Mouse (Mus musculus): ENCODE measurements at regions not wholly inside any gene's neighbourhood (a gene's known extent, or its start where the extent isn't known, plus 50 kb on each side); places are given as distances from the start of the nearest gene placed in this dataset.
A peak's percentile ranks its signal among the peaks of the same experiment; 100 is the strongest.

DNA sequence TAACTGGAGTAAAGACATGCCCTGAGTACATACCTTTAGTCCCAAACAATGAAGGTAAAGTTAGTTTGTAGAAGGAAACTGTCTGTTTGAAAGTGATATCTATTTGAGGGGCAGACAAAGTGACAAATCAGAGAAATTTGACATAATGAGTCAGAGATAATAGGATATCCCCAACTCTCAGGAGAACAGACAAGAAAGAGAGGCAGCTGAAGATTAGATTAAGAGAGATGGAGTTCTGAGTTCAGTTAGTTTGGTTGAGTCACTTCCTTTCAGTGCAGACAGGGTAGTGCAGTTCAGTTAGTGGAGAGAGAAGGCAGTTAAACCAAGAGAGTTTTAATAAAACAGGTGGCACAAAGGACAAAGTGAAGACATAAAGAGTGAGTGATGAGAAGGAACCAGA is 477.4 kb upstream of the Diaph2 start:
- no peak for DNase-seq
- Histone ChIP-seq H3K27ac (no peak overlapping the region), H3K4me3 (no peak overlapping the region)
- intact Hi-C loops (cut with DNase I): no loop called here
- no peak for TF ChIP-seq CTCF (IDR thresholded peaks at IDR 0.05)

DNA sequence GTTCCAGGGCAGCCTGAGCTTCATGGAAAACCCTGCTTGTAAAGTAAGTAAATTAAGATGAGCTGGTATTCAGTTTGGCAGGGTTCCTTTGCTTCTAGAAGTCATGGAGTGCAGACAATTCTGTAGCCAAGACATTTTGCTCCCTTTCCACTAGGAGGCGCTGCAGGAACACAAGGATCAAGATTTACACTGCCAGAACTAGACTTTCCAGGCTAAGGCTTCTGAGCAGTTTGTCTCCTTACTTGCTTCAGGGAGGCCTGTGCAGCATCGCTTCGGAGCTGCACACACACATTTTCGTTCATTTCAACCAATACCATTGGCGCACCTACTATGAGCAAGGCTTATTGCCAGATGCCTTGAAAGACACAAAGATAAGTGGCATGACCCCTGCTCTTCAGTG is 445.6 kb upstream of the Diaph2 start:
- Histone ChIP-seq H3K27ac (no peak overlapping the region), H3K4me3 (no peak overlapping the region)
- DNase-seq: peak; percentile 17
- intact Hi-C loops (cut with DNase I): no loop called here
- peak; percentile 58 for TF ChIP-seq CTCF (IDR thresholded peaks at IDR 0.05)

DNA sequence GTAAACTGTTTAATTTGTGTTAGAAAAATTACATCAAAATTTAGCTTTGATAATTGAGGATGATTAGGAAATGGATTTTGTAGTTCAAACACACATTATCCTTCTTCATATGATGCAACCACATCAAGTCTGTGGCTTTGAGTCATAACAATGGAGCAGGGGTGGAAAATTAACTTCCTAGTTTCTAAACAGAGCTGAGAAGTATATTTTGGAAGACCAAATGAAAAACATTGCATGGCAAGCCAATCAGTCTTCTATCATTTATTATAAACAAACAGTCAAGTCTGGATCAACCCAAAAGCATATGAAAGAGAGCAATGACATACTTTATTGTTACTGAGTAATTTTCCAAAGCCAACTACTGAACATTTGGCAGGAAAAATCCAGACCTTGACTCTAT is 440.2 kb upstream of the Diaph2 start:
- TF ChIP-seq CTCF (IDR thresholded peaks at IDR 0.05): no peak

DNA sequence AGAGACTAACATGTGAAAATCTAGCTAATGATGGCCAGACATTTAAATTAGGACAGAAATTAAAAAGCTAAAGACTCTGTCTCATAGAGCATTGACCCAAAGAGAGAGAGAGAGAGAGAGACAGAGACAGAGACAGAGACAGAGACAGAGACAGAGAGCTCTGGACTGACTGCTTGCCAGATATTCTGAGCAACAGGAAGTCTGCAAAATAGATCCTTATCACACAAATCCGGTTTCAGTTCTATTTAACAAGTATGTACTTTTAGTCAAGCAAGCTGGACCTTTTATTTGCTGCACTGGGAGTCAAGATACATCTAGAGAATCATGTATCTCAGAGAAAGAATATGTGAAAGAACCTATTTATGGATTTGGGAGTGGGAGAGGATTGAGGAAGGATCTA is 420.1 kb upstream of the Diaph2 start:
- H3K4me3 ChIP-seq: no peak overlapping the region
- no peak for DNase-seq
- intact Hi-C loops (cut with DNase I): no loop called here
- no peak overlapping the region for H3K27ac ChIP-seq
- no peak for TF ChIP-seq CTCF (IDR thresholded peaks at IDR 0.05)

More for the DNA sequence above, 440.2 kb upstream of the Diaph2 start:
- H3K4me3 ChIP-seq: no peak overlapping the region
- intact Hi-C loops (cut with DNase I): no loop called here
- H3K27ac ChIP-seq: no peak overlapping the region
- no peak for DNase-seq

DNA sequence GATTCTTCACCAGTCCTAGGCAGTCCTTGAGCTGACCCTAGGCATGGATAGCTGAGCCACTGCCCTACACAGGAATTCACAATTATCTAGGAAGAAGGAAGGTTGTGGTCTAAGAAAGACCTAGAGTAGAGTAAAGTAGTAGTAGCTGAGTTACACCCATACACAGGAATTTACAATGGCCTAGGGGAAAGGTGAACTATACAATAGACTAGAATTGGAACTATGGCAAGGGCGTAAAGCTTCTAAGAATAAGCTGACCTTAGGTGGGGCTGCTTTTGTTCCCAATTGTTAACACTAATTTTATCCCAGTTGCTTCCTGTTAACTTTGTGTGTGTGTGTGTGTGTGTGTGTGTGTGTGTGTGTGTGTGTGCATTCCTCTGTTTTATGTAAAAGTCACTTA is 416.7 kb upstream of the Diaph2 start:
- no peak overlapping the region for H3K4me3 ChIP-seq
- DNase-seq: no peak
- peak overlapping the region; percentile 48; the same call in 1 of the 2 replicates for H3K27ac ChIP-seq
- TF ChIP-seq CTCF (IDR thresholded peaks at IDR 0.05): no peak
- intact Hi-C loops (cut with DNase I): no loop called here

All from gastrocnemius, adult 2 months (tissue).